Comparison of ENCODE assay signal across 8 mouse cellular contexts in the genomic region with DNA sequence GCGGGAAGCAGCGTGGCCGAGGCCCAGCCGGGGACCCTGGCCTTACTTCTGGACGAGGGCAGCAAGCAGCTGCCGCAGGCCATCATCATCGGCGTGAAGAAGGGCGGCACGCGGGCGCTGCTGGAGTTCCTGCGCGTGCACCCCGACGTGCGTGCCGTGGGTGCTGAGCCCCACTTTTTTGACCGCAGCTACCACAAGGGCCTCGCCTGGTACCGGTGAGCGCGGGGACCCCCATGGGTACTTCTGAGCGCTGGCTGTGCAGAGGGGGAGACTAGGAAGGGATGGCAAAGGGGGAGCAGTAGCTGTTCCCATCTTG. TPM values are rescaled to one million over a fixed set of nuclear protein-coding genes. Genes with fewer than 3 reads are reported as not detected.
DNase-seq lines count a peak whose midpoint lies in the region; ATAC-seq and TF ChIP-seq lines count a peak whose summit lies in the region.

A gene (minus strand): TSS at position 242 of the 316 bp plus-strand sequence.

- H3K4me3 ChIP-seq in erythroblast, embryonic 14.5 days (replicated peaks) = peak within 1 kb of the TSS; percentile 29
- H3K4me3 ChIP-seq in limb, embryonic 12.5 days (replicated peaks) = peak within 1 kb of the TSS; percentile 69
- peak within 1 kb of the TSS; percentile 67 for H3K4me3 ChIP-seq in stomach, embryonic 14.5 days (ENCODE audit: low read depth, low read length)
- no peak within 1 kb of the TSS for H3K4me3 ChIP-seq in cerebellum, adult 2 months (replicated peaks; ENCODE audit: insufficient read depth, low read depth, low read length)

- H3K4me1 ChIP-seq in erythroblast, embryonic 14.5 days (ENCODE audit: control insufficient read depth) = no peaks in the 10 kb centered on the region; the same call in 1 of the 2 replicates
- peaks cover 39% of the 10 kb centered on the region for H3K4me1 ChIP-seq in limb, embryonic 12.5 days (replicated peaks)
- H3K4me1 ChIP-seq in stomach, embryonic 14.5 days (ENCODE audit: control insufficient read depth, insufficient read depth, low read length) = peaks cover 8% of the 10 kb centered on the region; the same call in 1 of the 2 replicates
- peaks cover 4% of the 10 kb centered on the region; the same call in 1 of the 2 replicates for H3K4me1 ChIP-seq in cerebellum, adult 2 months (ENCODE audit: control insufficient read depth, insufficient read depth, low read length)

- under 1% methylated on average over 24 of the region's 24 CpGs for WGBS in limb, embryonic 12.5 days
- 0% methylated on average over 24 of the region's 24 CpGs for WGBS in stomach, embryonic 14.5 days
- under 1% methylated on average over 24 of the region's 24 CpGs for WGBS in cerebellum, adult 2 months

- peak; percentile 55 for DNase-seq in retina, postnatal 1 day
- no peak for DNase-seq in retina, embryonic 14.5 days (ENCODE audit: low spot score)
- DNase-seq in cerebellum, adult 11-12 months = no peak
- DNase-seq in cerebellum, adult 2 months = no peak

- no peaks in the 10 kb centered on the region for H3K36me3 ChIP-seq in erythroblast, embryonic 14.5 days (ENCODE audit: control insufficient read depth)
- no peaks in the 10 kb centered on the region for H3K36me3 ChIP-seq in limb, embryonic 12.5 days
- H3K36me3 ChIP-seq in stomach, embryonic 14.5 days (ENCODE audit: control insufficient read depth, insufficient read depth, low read length) = no peaks in the 10 kb centered on the region

- no peak for TF ChIP-seq POLR2A in cerebellum, adult 2 months (IDR thresholded peaks at IDR 0.05; ENCODE audit: borderline replicate concordance, insufficient read depth, low read length)

- peaks cover 2% of the 10 kb centered on the region; the same call in 1 of the 2 replicates for H3K9me3 ChIP-seq in erythroblast, embryonic 14.5 days (ENCODE audit: control insufficient read depth, low read length)
- no peaks in the 10 kb centered on the region for H3K9me3 ChIP-seq in limb, embryonic 12.5 days
- H3K9me3 ChIP-seq in stomach, embryonic 14.5 days (ENCODE audit: control insufficient read depth, low read depth, low read length) = no peaks in the 10 kb centered on the region

- peak within 1 kb of the TSS; percentile 90 for H3K27ac ChIP-seq in limb, embryonic 12.5 days
- peak within 1 kb of the TSS; percentile 81 for H3K27ac ChIP-seq in stomach, embryonic 14.5 days (ENCODE audit: low read length)
- no peak within 1 kb of the TSS for H3K27ac ChIP-seq in cerebellum, adult 2 months (ENCODE audit: insufficient read depth, low read length)

- peak within 1 kb of the TSS; percentile 95 for H3K4me2 ChIP-seq in limb, embryonic 12.5 days
- H3K4me2 ChIP-seq in stomach, embryonic 14.5 days (replicated peaks; ENCODE audit: low read depth, low read length) = peak within 1 kb of the TSS; percentile 62

- H3K27me3 ChIP-seq in erythroblast, embryonic 14.5 days (ENCODE audit: control insufficient read depth) = peaks cover 38% of the 10 kb centered on the region
- H3K27me3 ChIP-seq in limb, embryonic 12.5 days = peaks cover 20% of the 10 kb centered on the region; the same call in 1 of the 2 replicates
- H3K27me3 ChIP-seq in stomach, embryonic 14.5 days (ENCODE audit: control insufficient read depth, insufficient read depth, low read length) = no peaks in the 10 kb centered on the region
- no peaks in the 10 kb centered on the region; the same call in 1 of the 2 replicates for H3K27me3 ChIP-seq in cerebellum, adult 2 months (ENCODE audit: control insufficient read depth, insufficient read depth, low read length)

- peak within 1 kb of the TSS; percentile 91 for H3K9ac ChIP-seq in limb, embryonic 12.5 days (replicated peaks)
- H3K9ac ChIP-seq in stomach, embryonic 14.5 days (replicated peaks; ENCODE audit: low read depth, low read length) = peak within 1 kb of the TSS; percentile 77

- no peak for ATAC-seq in erythroblast, adult 5-6 weeks (replicated peaks; ENCODE audit: low FRiP score, poor library complexity, severe bottlenecking)
- no peak for ATAC-seq in limb, embryonic 12.5 days (ENCODE audit: insufficient number of reproducible peaks, insufficient read depth, low FRiP score, low TSS enrichment, low read depth)
- no peak for ATAC-seq in stomach, embryonic 14.5 days (ENCODE audit: insufficient number of reproducible peaks, insufficient read depth, low FRiP score, low read depth)

- no peak for TF ChIP-seq CTCF in cerebellum, adult 2 months (IDR thresholded peaks at IDR 0.05; ENCODE audit: borderline replicate concordance, insufficient read depth, low read depth, low read length)

RNA-seq across cellular contexts. Expression of the gene that starts here (rescaled TPM):
- not detected in 2 replicates for polyA plus RNA-seq in erythroblast, embryonic 14.5 days (2012)
- total RNA-seq in erythroblast, adult 5-6 weeks (2015; ENCODE audit: low replicate concordance) = not detected in 2 replicates
- not detected in 2 replicates for total RNA-seq in erythroblast, adult 5-6 weeks (2017; ENCODE audit: low replicate concordance)
- polyA plus RNA-seq in limb, embryonic 12.5 days (2016; fragmentation: Nextera tagmentation; extraction: Ambion mirVana) = 4.2 and 4.6 TPM in 2 replicates
- 0.62 and 0.88 TPM in 2 replicates for polyA plus RNA-seq in stomach, embryonic 14.5 days (2014; fragmentation: Nextera tagmentation; extraction: Ambion mirVana)
- polyA plus RNA-seq in cerebellum, adult 2 months (2012; rRNA removed) = 0.25 and 0.55 TPM in 2 replicates
